Mouse (Mus musculus) embryonic facial prominence, embryonic 10.5 days (tissue): Measurements from ENCODE around the gene Dock8. TPM values are rescaled to one million over a fixed set of nuclear protein-coding genes. Genes with fewer than 3 reads are reported as not detected.

Experiments used
- DNase-seq: peaks from one replicate; pipeline ENCODE4 v3.0.0-alpha.2; 2017; ENCODE audit warnings: low spot score
- H3K27ac ChIP-seq: fragments of 300-500 bp; sonication (generic); replicated peaks from 2 replicates; pipeline ENCODE4 v1.5.1; 2016; ENCODE audit warnings: mild to moderate bottlenecking
- H3K27me3 ChIP-seq: fragments of 300-500 bp; sonication (generic); replicated peaks from 2 replicates; pipeline ENCODE4 v1.6.1; 2016; ENCODE audit warnings: low read depth, mild to moderate bottlenecking; ENCODE audit not compliant: poor library complexity, severe bottlenecking
- H3K36me3 ChIP-seq: fragments of 300-500 bp; sonication (generic); replicated peaks from 2 replicates; pipeline ENCODE4 v1.6.1; 2016; ENCODE audit warnings: mild to moderate bottlenecking, moderate library complexity
- H3K4me1 ChIP-seq: fragments of 300-500 bp; sonication (generic); 2 replicates; pipeline ENCODE4 v1.6.1; 2016
- H3K4me3 ChIP-seq: fragments of 300-500 bp; sonication (generic); 2 replicates; pipeline ENCODE4 v1.5.1; 2016; ENCODE audit warnings: mild to moderate bottlenecking, moderate library complexity
- H3K9me3 ChIP-seq: fragments of 300-500 bp; sonication (generic); 2 replicates; pipeline ENCODE4 v1.6.1; 2016; ENCODE audit warnings: mild to moderate bottlenecking
- WGBS: fragments of 180-500 bp; shearing (Covaris S2); methylation state at CpG from one replicate; pipeline ENCODE4 v1.1.7; 2016; 5-methylcytosine and 5-hydroxymethylcytosine counted together
- polyA plus RNA-seq: library from polyadenylated mRNA; unstranded; fragments of >200 nt; fragmentation: Nextera tagmentation; extraction: Ambion mirVana; gene quantifications from 2 replicates; pipeline ENCODE4 v1.2.1, GENCODE M21; 2016

Dock8 gene
- polyA plus RNA-seq, 1 experiment from 2014 or later = 2.3 TPM

DNA sequence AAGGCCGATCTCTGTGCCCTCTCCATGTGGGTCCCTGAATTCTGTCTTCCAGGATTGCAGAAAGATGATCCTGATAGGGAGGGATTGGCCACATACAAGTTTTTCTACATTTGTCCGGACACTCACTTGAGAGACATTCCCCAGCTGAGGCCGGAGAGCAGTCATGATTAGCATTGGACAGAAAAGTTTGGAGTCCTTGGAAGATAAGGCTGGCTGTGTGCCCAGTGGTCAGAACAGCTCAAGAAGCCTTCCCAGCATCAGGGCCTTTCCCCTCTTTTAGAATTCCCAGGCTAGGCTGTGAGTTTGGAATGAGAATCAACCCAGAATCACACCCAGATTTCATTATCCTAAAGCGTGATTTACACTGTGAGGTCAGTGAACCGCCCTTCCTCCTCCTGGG, 187.0 kb downstream of the Dock8 start:
- no peaks in the 10 kb centered on the region for H3K9me3 ChIP-seq
- H3K27ac ChIP-seq = no peak overlapping the region
- H3K4me1 ChIP-seq = peaks cover 5% of the 10 kb centered on the region
- no peak for DNase-seq
- 89% methylated on average over 5 of the region's 5 CpGs for WGBS
- H3K4me3 ChIP-seq = no peak overlapping the region
- no peaks in the 10 kb centered on the region for H3K27me3 ChIP-seq
- H3K36me3 ChIP-seq = no peaks in the 10 kb centered on the region

DNA sequence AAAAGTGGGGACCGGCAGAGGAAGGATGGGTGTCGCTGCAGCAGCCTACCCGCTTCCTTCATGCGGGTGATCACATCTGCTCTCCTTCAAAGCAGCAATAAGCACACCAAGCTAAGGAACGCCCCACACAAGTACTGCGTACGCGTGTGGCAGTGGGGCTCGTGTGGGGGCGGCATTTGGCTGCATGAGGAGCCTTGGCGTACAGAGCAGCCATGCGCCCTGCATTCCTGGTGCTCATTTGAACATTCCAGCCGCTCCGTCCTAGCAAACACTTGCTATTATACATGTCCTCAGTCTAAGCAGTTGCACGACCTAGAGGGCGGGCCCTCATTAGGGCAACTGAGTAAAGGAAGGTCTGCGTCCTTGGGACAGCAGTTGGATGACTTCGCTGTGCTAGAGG, 188.3 kb downstream of the Dock8 start:
- H3K4me1 ChIP-seq = peaks cover 5% of the 10 kb centered on the region
- no peaks in the 10 kb centered on the region for H3K9me3 ChIP-seq
- peak; percentile 21 for DNase-seq
- no peak overlapping the region for H3K4me3 ChIP-seq
- 0 out of 2 replicates have a peak overlapping the region, but pooled peaks have one; percentile 24 for H3K27ac ChIP-seq
- H3K36me3 ChIP-seq = no peaks in the 10 kb centered on the region
- WGBS = 74% methylated on average over 18 of the region's 18 CpGs
- no peaks in the 10 kb centered on the region for H3K27me3 ChIP-seq

DNA sequence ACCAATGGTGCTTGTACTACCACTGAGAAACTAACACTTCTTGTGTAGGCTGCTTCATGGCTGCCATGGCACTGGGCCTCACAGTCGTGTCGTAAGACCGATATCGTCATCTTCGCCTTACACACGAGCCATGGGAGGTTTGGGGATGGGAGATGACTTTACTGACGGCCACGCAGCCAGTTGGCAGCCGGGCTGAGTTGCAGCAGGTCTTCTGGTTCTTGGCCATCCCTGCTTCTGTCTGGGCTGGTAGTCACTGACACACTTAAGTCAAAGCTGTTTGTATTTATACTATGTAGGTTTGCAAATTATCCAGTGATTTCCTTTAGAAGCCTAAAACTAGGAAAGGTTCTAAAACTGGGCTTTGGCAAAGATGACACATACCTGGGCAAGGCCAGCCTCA, 194.4 kb downstream of the Dock8 start:
- Histone ChIP-seq H3K27ac (no peak overlapping the region), H3K27me3 (no peaks in the 10 kb centered on the region), H3K36me3 (no peaks in the 10 kb centered on the region), H3K4me3 (no peak overlapping the region), H3K4me1 (peaks cover 16% of the 10 kb centered on the region), H3K9me3 (no peaks in the 10 kb centered on the region)
- DNase-seq = no peak
- 93% methylated on average over 9 of the region's 9 CpGs for WGBS

DNA sequence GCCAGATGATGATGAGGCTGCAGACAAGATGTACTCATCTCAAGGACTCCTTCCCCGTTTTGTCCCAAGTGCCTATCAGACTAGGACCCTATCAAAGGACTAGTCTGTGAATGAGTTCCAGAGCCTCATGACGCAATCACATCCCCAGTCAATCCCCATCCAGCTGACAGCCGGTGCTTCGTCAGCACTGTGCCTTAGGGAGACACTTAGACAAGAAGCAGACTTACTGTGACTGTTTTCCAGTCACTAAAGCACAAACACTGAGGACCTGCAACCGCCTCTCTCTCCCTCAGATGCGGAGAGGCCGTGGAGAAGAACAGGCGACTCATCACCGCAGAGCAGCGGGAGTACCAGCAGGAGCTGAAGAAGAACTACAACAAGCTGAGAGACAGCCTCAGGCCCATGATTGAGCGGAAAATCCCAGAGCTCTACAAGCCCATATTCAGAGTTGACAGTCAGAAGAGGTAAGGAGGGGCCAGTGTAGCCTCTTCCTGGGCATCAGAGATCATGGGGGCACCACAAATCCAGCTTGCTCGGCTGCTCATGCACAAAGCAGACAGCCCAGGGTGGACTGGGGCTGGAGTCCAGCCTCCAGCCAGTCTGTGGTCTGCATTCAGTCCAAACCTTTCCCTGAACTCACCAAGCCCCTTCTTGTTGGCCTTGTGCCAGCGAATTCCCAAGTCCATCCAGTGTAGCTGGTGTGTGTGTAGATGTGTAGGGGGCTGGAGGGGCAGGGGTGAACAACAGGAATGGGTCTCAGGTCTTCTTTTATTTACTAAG, 200.9 kb downstream of the Dock8 start:
- DNase-seq = peak; percentile 32
- H3K27ac ChIP-seq = peak overlapping the region; percentile 71
- peaks cover 32% of the 10 kb centered on the region for H3K4me1 ChIP-seq
- H3K27me3 ChIP-seq = no peaks in the 10 kb centered on the region
- no peak overlapping the region for H3K4me3 ChIP-seq
- H3K9me3 ChIP-seq = no peaks in the 10 kb centered on the region
- no peaks in the 10 kb centered on the region for H3K36me3 ChIP-seq
- WGBS = 72% methylated on average over 13 of the region's 13 CpGs

DNA sequence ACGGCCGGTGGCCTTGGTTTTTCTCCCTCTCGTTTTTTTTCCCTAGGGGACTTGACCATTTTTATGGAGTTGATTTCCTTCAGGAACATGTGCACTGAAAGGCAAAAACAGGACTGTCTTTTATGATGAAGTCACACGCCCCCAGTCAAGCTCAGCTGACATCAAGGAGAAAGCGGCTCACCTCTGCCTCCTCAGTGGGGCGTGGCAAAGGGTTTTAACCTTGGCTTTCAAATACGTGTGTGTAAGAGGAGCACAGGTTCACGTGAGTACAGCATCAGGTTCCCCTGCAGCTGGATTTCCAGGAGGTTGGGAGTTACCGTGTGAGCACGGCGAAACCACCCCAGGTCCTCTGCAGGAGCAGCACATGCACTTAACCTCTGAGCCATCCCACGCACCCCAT, 203.7 kb downstream of the Dock8 start:
- no peak for DNase-seq
- peaks cover 36% of the 10 kb centered on the region for H3K4me1 ChIP-seq
- 80% methylated on average over 12 of the region's 12 CpGs for WGBS
- H3K4me3 ChIP-seq = no peak overlapping the region
- no peak overlapping the region for H3K27ac ChIP-seq
- H3K27me3 ChIP-seq = peaks cover 7% of the 10 kb centered on the region
- H3K9me3 ChIP-seq = no peaks in the 10 kb centered on the region
- no peaks in the 10 kb centered on the region for H3K36me3 ChIP-seq

DNA sequence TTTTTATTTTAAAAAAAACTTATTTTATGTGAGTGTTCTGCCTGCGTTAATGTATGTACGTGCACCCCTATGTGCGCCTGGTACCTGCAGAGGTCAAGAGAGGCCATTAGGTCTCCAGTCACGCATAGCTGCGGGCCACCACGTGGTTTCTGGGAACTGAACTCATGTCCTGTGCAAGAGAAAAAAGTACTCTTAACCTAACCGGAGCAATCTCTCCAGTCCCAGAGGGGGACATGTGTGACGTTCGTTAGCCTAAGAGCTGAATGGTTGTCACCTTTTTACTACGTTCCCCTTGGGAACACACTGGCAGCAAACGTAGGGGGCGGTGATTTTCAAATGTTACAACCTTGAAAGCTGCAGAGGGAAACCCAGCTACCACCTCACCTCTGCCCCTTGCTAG, 207.6 kb downstream of the Dock8 start:
- 70% methylated on average over 12 of the region's 12 CpGs for WGBS
- peaks cover 24% of the 10 kb centered on the region for H3K27me3 ChIP-seq
- H3K4me3 ChIP-seq = no peak overlapping the region
- H3K27ac ChIP-seq = no peak overlapping the region
- peaks cover 23% of the 10 kb centered on the region for H3K4me1 ChIP-seq
- no peaks in the 10 kb centered on the region for H3K9me3 ChIP-seq
- no peaks in the 10 kb centered on the region for H3K36me3 ChIP-seq
- no peak for DNase-seq

DNA sequence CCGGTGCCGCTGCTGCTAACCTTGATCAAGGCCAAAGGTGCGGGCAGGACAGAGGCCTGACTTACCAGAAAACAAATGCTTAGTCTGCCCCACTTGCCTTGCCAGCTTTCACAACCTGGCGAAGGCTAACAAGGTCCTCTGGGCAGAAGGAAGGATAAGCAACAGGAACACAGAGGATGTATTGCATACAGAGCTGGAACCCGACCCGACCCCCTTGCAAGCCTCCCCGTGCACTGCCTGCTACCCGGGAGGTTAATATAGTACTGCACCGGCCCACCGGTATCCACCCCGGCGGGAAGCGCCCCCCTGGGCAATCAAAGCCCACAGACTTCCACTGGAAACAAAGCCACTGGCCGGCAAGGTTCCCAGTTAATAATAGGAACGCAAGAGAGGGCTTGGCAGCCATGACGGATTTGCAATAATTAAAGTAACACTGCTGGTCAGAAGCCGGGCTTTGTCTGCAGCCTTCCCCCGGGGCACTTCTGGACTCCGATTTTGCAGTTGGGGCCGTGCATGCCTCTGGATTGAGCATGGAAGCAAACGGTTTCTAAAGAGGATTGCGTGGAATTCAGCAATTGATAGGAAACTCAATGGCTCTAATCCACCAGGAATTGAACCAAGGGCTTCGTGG, 208.5 kb downstream of the Dock8 start:
- peak; percentile 59 for DNase-seq
- Histone ChIP-seq H3K36me3 (no peaks in the 10 kb centered on the region), H3K27me3 (peaks cover 24% of the 10 kb centered on the region), H3K4me1 (peaks cover 23% of the 10 kb centered on the region), H3K27ac (peak overlapping the region; percentile 64), H3K4me3 (peak overlapping the region; percentile 43), H3K9me3 (no peaks in the 10 kb centered on the region)
- 7% methylated on average over 23 of the region's 23 CpGs for WGBS

DNA sequence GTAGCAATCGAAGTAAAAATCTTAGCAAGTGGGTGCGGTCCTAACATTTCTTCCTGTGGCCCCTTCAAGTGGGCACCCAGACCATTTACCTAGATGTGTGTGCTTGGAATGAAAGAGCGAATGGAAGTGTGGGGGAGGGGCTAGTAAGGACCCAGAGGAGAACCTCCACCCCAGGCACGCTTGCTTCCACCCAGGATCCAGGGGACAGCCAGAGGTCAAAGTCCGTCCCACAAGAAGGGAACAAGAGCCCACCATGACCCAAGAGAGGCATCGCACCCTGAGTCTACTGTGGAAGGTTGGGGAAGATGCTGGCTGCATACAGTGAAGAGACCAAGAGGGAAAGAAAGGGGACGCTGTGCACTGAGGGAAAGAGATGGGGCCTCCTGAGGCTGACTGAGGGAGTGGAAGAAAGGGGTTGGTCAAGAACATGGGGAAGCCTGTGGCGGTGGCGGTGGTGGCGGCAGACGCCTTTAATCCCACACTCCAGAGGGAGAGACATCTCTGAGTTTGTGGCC, 209.3 kb downstream of the Dock8 start:
- peak overlapping the region; percentile 64 for H3K27ac ChIP-seq

DNA sequence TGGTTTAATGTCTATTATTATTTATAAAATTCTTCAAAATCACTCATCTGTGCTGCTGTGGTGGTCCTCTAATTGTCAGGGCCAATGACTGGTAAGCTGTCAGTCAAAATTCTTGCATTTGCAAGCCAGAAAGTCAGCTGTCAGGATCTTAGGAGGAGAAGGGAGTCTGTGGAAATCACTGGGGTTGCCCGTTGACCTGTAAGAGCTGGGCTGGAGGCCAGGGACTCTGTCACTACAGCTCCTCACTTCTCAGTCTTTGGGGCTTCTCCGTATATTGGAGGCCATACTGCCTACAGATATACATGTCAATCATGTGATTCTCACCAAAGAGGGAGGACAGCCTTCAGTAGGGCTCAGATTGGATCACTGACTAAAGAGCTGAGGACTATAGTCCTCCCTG, 221.3 kb downstream of the Dock8 start:
- H3K36me3 ChIP-seq = no peaks in the 10 kb centered on the region
- H3K4me1 ChIP-seq = no peaks in the 10 kb centered on the region
- WGBS = 85% methylated on average over 2 of the region's 2 CpGs
- no peak overlapping the region for H3K4me3 ChIP-seq
- H3K27ac ChIP-seq = no peak overlapping the region
- no peaks in the 10 kb centered on the region for H3K9me3 ChIP-seq
- H3K27me3 ChIP-seq = no peaks in the 10 kb centered on the region
- DNase-seq = no peak

More for the DNA sequence above, 209.3 kb downstream of the Dock8 start:
- 65% methylated on average over 11 of the region's 11 CpGs for WGBS
- Histone ChIP-seq H3K27me3 (peaks cover 24% of the 10 kb centered on the region), H3K4me3 (no peak overlapping the region), H3K36me3 (no peaks in the 10 kb centered on the region), H3K9me3 (peaks cover 6% of the 10 kb centered on the region; the same call in 1 of the 2 replicates), H3K4me1 (peaks cover 23% of the 10 kb centered on the region)
- DNase-seq = no peak

DNA sequence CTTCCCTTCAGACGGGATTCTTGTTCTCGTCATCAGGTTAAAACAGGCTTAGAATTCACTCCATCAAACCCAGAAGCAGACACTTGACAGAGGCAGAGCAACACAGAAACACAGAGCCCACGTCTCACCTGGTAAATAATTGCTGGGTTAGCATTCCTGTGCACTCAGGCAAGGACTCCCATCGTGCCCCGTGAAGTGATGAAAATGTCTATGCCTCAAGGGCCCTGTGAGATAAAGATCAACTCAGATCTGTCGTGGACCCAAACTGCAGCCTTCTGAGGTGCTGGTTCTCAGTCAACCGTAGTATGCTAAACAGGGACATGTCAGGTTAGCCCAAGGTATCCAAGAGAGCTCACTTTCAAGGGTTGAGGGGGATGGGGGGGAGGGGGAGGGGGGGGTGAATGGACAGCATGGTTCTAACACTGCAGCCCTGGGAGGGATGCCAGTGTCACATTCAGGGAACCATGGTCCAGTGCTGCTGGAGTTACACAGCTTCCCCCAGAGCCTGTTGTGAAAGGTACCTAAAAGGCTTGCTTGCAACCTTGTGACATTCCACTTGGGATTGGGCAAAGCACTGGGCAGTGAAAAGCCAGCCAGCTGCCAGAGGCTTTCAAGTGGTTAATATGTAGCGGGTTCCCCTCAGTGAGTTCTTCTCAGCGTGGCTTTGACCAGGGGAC, 222.8 kb downstream of the Dock8 start:
- Histone ChIP-seq H3K27me3 (no peaks in the 10 kb centered on the region), H3K36me3 (no peaks in the 10 kb centered on the region), H3K9me3 (no peaks in the 10 kb centered on the region), H3K27ac (no peak overlapping the region), H3K4me3 (no peak overlapping the region), H3K4me1 (no peaks in the 10 kb centered on the region)
- WGBS = 67% methylated on average over 9 of the region's 9 CpGs
- no peak for DNase-seq

DNA sequence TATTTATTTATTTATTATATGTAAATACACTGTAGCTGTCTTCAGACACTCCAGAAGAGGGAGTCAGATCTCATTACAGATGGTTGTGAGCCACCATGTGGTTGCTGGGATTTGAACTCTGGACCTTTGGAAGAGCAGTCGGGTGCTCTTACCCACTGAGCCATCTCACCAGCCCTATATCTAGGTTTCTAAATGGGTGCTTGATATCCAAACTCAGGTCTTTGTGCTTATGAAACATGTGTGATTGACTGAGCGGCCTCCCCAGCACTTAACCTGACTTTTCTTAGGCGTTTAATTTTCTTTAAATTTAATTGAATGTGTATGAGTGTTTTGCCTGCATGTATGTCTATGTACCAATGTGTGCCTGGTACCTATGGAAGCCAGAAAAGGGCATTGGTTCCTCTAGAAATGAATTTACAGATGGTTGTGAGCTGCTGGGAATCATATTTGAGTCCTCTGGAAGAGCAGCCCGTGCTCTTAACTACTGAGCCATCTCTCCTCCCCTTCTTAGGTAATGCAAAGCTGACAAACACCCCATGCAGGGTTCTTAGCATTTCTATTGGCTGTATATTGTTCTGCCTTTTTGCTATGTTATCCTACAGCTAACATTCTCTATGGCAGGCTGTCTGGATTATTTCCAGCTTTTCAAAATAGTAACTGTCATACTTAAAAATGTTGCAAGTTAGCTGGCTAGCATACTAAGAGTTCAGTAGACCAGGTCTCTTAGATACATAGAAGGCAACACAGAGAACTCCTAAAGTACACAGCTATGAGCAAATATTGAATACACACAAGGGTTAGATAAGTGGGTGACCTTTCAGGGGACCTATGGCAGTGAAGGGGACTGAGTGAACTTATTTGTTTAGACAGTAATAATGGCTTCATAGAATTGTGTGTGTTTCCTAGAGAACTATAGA, 231.0 kb downstream of the Dock8 start:
- Histone ChIP-seq H3K27me3 (peaks cover 10% of the 10 kb centered on the region), H3K4me3 (no peak overlapping the region), H3K9me3 (no peaks in the 10 kb centered on the region), H3K36me3 (no peaks in the 10 kb centered on the region), H3K27ac (no peak overlapping the region), H3K4me1 (peaks cover 5% of the 10 kb centered on the region; the same call in 1 of the 2 replicates)
- 79% methylated on average over 4 of the region's 4 CpGs for WGBS
- DNase-seq = no peak

DNA sequence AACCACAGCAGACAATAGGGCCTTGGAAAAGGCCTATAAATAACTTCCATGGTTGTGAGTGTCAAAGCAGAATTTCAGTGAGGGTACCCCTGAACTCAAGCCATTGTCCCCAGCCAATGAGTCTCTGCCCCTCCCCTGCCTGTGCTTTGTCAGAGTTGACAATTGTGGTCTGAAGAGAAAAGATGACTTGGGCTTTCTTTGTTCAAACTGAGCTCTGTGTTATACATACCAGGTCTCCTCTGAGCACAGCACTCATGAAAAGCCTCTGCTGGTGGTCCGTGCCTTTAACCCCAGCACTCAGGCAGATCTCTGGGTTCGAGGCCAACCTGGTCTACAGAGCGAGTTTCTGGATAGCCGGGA, 231.6 kb downstream of the Dock8 start:
- Histone ChIP-seq H3K27me3 (peaks cover 16% of the 10 kb centered on the region), H3K9me3 (no peaks in the 10 kb centered on the region), H3K4me1 (peaks cover 5% of the 10 kb centered on the region; the same call in 1 of the 2 replicates), H3K27ac (no peak overlapping the region), H3K4me3 (no peak overlapping the region), H3K36me3 (no peaks in the 10 kb centered on the region)
- DNase-seq = no peak
- 69% methylated on average over 4 of the region's 4 CpGs for WGBS
